Mouse (Mus musculus) CH12.LX (cell line): ENCODE data around the gene Sys1. TPM values are rescaled to one million over a fixed set of nuclear protein-coding genes. Genes with fewer than 3 reads are reported as not detected.

Source experiments
- DNase-seq: peaks from one replicate; pipeline ENCODE4 v3.0.0-alpha.2; 2013; ENCODE audit errors: extremely low read depth
- H3K27ac ChIP-seq: 2 replicates; pipeline ENCODE4 v1.5.1; 2012; ENCODE audit warnings: low read depth, mild to moderate bottlenecking, control low read depth, moderate library complexity; ENCODE audit not compliant: insufficient read depth
- H3K27me3 ChIP-seq: replicated peaks from 2 replicates; pipeline ENCODE3; 2012; ENCODE audit warnings: inconsistent platforms
- H3K36me3 ChIP-seq, 2 experiments: replicated peaks in 1 of 2; 2 replicates each; pipeline versions ENCODE3 to v1.6.1; 2012; ENCODE audit warnings: inconsistent platforms in 1 of 2, low read length in 1 of 2, mild to moderate bottlenecking in 1 of 2, mixed read lengths in 1 of 2, moderate library complexity in 1 of 2; ENCODE audit not compliant: control insufficient read depth in 1 of 2, insufficient read depth in 1 of 2
- H3K4me1 ChIP-seq, 2 experiments: 2 replicates each; pipeline ENCODE4 v1.6.1; 2012; ENCODE audit warnings: inconsistent platforms in 1 of 2, moderate library complexity in 1 of 2; ENCODE audit not compliant: insufficient read depth in 2 of 2, control insufficient read depth in 1 of 2
- H3K4me2 ChIP-seq: 2 replicates; pipeline ENCODE4 v1.6.1; 2012; ENCODE audit warnings: low read depth, mild to moderate bottlenecking, control low read depth; ENCODE audit not compliant: poor library complexity, insufficient read depth, severe bottlenecking
- H3K4me3 ChIP-seq, 3 experiments: fragments of 150-350 bp in 1 of 3; sonication (generic) in 1 of 3; replicated peaks in 1 of 3; 2 replicates each; pipeline versions ENCODE3 to v1.5.1; 2011 to 2012; ENCODE audit warnings: low read depth in 2 of 3, low read length in 2 of 3, mild to moderate bottlenecking in 2 of 3, moderate library complexity in 2 of 3, control low read depth in 1 of 3, improper control_type of control experiment in 1 of 3, inconsistent platforms in 1 of 3, mixed read lengths in 1 of 3; ENCODE audit not compliant: poor library complexity in 1 of 3
- H3K79me2 ChIP-seq: replicated peaks from 2 replicates; pipeline ENCODE4 v1.6.1; 2012; ENCODE audit warnings: mild to moderate bottlenecking, moderate library complexity; ENCODE audit not compliant: control insufficient read depth, poor library complexity, insufficient read depth, severe bottlenecking; ENCODE audit errors: extremely low read depth
- H3K9ac ChIP-seq: 2 replicates; pipeline ENCODE4 v1.6.1; 2012; ENCODE audit warnings: low read depth, mild to moderate bottlenecking, control low read depth, moderate library complexity; ENCODE audit not compliant: insufficient read depth
- H3K9me3 ChIP-seq: replicated peaks from 2 replicates; pipeline ENCODE3; 2012; ENCODE audit warnings: low read length, inconsistent platforms, mixed read lengths
- CHD2 ChIP-seq: IDR thresholded peaks from 2 replicates; pipeline ENCODE4 v1.6.1; 2011; ENCODE audit warnings: low read length, improper control_type of control experiment
- E2F4 ChIP-seq: IDR thresholded peaks from 2 replicates; pipeline ENCODE4 v1.6.1; 2011; ENCODE audit warnings: low read depth, low read length, improper control_type of control experiment; ENCODE audit not compliant: insufficient replicate concordance
- ELF1 ChIP-seq: IDR thresholded peaks from 2 replicates; pipeline ENCODE4 v1.6.1; 2014; ENCODE audit warnings: low read depth, mild to moderate bottlenecking, inconsistent platforms, low read length, improper control_type of control experiment
- EP300 ChIP-seq: IDR thresholded peaks from 2 replicates; pipeline ENCODE4 v1.6.1; 2011; ENCODE audit warnings: low read length, improper control_type of control experiment
- ETS1 ChIP-seq: conservative IDR thresholded peaks from 2 replicates; pipeline ENCODE4 v1.6.1; 2012; ENCODE audit warnings: low read depth, mild to moderate bottlenecking, inconsistent platforms, low read length, improper control_type of control experiment, moderate library complexity
- JUN ChIP-seq: IDR thresholded peaks from 2 replicates; pipeline ENCODE4 v1.6.1; 2011; ENCODE audit warnings: low read depth, mild to moderate bottlenecking, low read length, improper control_type of control experiment, moderate library complexity; ENCODE audit not compliant: insufficient read depth
- MAZ ChIP-seq: IDR thresholded peaks from 2 replicates; pipeline ENCODE4 v1.6.1; 2012; ENCODE audit warnings: low read depth, mild to moderate bottlenecking, inconsistent platforms, low read length, improper control_type of control experiment, moderate library complexity
- MEF2A ChIP-seq: IDR thresholded peaks from 2 replicates; pipeline ENCODE4 v1.6.1; 2014; ENCODE audit warnings: low read depth, mild to moderate bottlenecking, inconsistent platforms, low read length, improper control_type of control experiment, borderline replicate concordance
- MXI1 ChIP-seq: IDR thresholded peaks from 2 replicates; pipeline ENCODE4 v1.6.1; 2011; ENCODE audit warnings: mild to moderate bottlenecking, low read depth, low read length, improper control_type of control experiment
- NRF1 ChIP-seq: IDR thresholded peaks from 2 replicates; pipeline ENCODE4 v1.6.1; 2014; ENCODE audit warnings: low read depth, mild to moderate bottlenecking, inconsistent platforms, low read length, improper control_type of control experiment, moderate library complexity
- RAD21 ChIP-seq: IDR thresholded peaks from 2 replicates; pipeline ENCODE4 v1.6.1; 2011; ENCODE audit warnings: low read depth, mild to moderate bottlenecking, low read length, improper control_type of control experiment, moderate library complexity
- RCOR1 ChIP-seq: conservative IDR thresholded peaks from 2 replicates; pipeline ENCODE4 v1.6.1; 2012; ENCODE audit warnings: low read depth, mild to moderate bottlenecking, inconsistent platforms, low read length, improper control_type of control experiment
- SIN3A ChIP-seq: IDR thresholded peaks from 2 replicates; pipeline ENCODE4 v1.6.1; 2012; ENCODE audit warnings: low read length, improper control_type of control experiment, inconsistent platforms
- TCF12 ChIP-seq: IDR thresholded peaks from 2 replicates; pipeline ENCODE4 v1.6.1; 2014; ENCODE audit warnings: low read depth, mild to moderate bottlenecking, inconsistent platforms, low read length, improper control_type of control experiment
- UBTF ChIP-seq: IDR thresholded peaks from 2 replicates; pipeline ENCODE4 v1.6.1; 2012; ENCODE audit warnings: low read depth, mild to moderate bottlenecking, inconsistent platforms, low read length, improper control_type of control experiment, moderate library complexity
- USF2 ChIP-seq: conservative IDR thresholded peaks from 2 replicates; pipeline ENCODE4 v1.6.1; 2011; ENCODE audit warnings: low read depth, low read length, improper control_type of control experiment
- ZKSCAN1 ChIP-seq: IDR thresholded peaks from 2 replicates; pipeline ENCODE4 v1.6.1; 2012; ENCODE audit warnings: low read depth, inconsistent platforms, low read length, improper control_type of control experiment, borderline replicate concordance
- ZNF384 ChIP-seq: IDR thresholded peaks from 2 replicates; pipeline ENCODE4 v1.6.1; 2012; ENCODE audit warnings: low read depth, low read length, improper control_type of control experiment, inconsistent platforms
- dilution Hi-C: fragments of 300-500 bp; cut with MboI; formaldehyde crosslinking; loops from 2 replicates; pipeline ENCODE4 v1.14.3; 2020; ENCODE audit warnings: low sequenced_read_pairs; ENCODE audit not compliant: extremely low pct_unique_long_range_greater_than_20kb, extremely low pct_ligation_motif_present
- in situ Hi-C: fragments of 300-500 bp; cut with MboI; formaldehyde crosslinking; loops from 3 replicates; pipeline ENCODE4 v1.14.3; 2019; ENCODE audit warnings: low sequenced_read_pairs, low pct_ligation_motif_present, low pct_unique_long_range_greater_than_20kb, mixed read lengths
- polyA plus RNA-seq: library from polyadenylated mRNA; unstranded; fragments of >175 nt; gene quantifications from 2 replicates; pipeline ENCODE4 v1.2.1, GENCODE M21; 2012; ENCODE audit warnings: low read depth; ENCODE audit not compliant: insufficient read length
- total RNA-seq, 2 experiments: library from RNA; depleted of rRNA; stranded (reverse); fragments of 300-350 nt in 1 of 2; fragments of >200 nt in 1 of 2; gene quantifications; 2 replicates each; pipeline ENCODE4 v1.2.3; 2012 to 2014

Sys1 gene
- total and polyA plus RNA-seq, 3 experiments = 46.6 to 59.7 (median 57.4) TPM

GRCm38 (mm10) chr2:164515897-164516296, 59.1 kb downstream of the Sys1 start:
- Histone ChIP-seq H3K27ac (no peak overlapping the region), H3K27me3 (peaks cover 9% of the 10 kb centered on the region), H3K4me3 (no peak overlapping the region), H3K9ac (no peak overlapping the region), H3K79me2 (no peaks in the 10 kb centered on the region), H3K4me1 (peaks cover under 1 to 10% of the 10 kb centered on the region in 2 experiments), H3K4me2 (no peak overlapping the region), H3K9me3 (peaks cover 7% of the 10 kb centered on the region), H3K36me3 (peaks cover 0 to 8% of the 10 kb centered on the region in 2 experiments)
- dilution Hi-C loops (no loop called here), in situ Hi-C loops (loop anchor here (5.0 kb wide), 1 partner anchor 109 kb away; the partner anchor contains the start of gene Matn4)
- TF ChIP-seq EP300 = no peak
- TF ChIP-seq UBTF = no peak
- no peak for TF ChIP-seq JUN
- TF ChIP-seq TCF12 = no peak
- no peak for TF ChIP-seq ELF1
- no peak for TF ChIP-seq RAD21
- no peak for TF ChIP-seq CHD2
- TF ChIP-seq ETS1 = no peak
- TF ChIP-seq MEF2A = no peak
- TF ChIP-seq USF2 = no peak
- TF ChIP-seq ZNF384 = no peak
- TF ChIP-seq SIN3A = no peak
- no peak for DNase-seq

DNA sequence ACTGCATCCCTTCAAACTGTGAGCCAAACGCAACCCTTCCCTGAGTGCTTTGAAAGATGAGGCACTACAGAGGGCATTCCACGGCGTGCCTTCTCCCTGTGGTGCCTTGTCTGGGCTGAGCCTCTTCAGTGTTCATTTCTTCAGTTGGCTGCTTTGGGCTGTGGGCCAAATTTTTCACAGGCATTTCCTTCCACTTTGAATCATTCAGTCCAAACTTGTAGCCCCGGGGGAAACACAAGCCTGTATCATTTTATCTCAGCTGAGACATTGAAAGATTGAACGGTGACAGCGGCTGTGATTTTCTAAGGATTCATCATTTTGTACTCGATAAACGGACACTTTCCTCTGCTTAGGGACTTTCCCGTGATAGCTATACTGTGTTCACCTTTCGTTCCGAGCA, 59.8 kb downstream of the Sys1 start:
- no peak overlapping the region for H3K27ac ChIP-seq
- H3K4me1 ChIP-seq = peaks cover 2 to 17% of the 10 kb centered on the region in 2 experiments
- H3K4me2 ChIP-seq = no peak overlapping the region
- dilution Hi-C loops = no loop called here
- in situ Hi-C loops = loop anchor here (5.0 kb wide), 1 partner anchor 109 kb away; the partner anchor contains the start of gene Matn4
- H3K4me3 ChIP-seq = no peak overlapping the region
- peaks cover 7% of the 10 kb centered on the region for H3K9me3 ChIP-seq
- H3K27me3 ChIP-seq = peaks cover 9% of the 10 kb centered on the region
- no peaks in the 10 kb centered on the region for H3K79me2 ChIP-seq
- no peak overlapping the region for H3K9ac ChIP-seq
- peaks cover 0 to 3% of the 10 kb centered on the region in 2 experiments for H3K36me3 ChIP-seq
- no peak for DNase-seq
- TF ChIP-seq MXI1 = no peak
- no peak for TF ChIP-seq RAD21
- TF ChIP-seq MAZ = no peak
- TF ChIP-seq RCOR1 = no peak
- TF ChIP-seq E2F4 = no peak
- no peak for TF ChIP-seq NRF1
- TF ChIP-seq ZKSCAN1 = no peak
- no peak for TF ChIP-seq EP300
